Mouse (Mus musculus): ENCODE measurements around the gene Gm973.

- TF ChIP-seq POLR2A (IDR thresholded peaks at IDR 0.05; ENCODE audit: extremely low read depth, insufficient read depth, low read length) (no peak), CTCF (IDR thresholded peaks at IDR 0.05; ENCODE audit: extremely low read depth, insufficient read depth, low read length) (no peak)
Observed at GRCm38 (mm10) chr1:59548486-59548885, 32.4 kb downstream of the Gm973 start.
